Mouse (Mus musculus) midbrain, embryonic 12.5 days (tissue): ENCODE results near the gene Itga11. TPM values are rescaled to one million over a fixed set of nuclear protein-coding genes. Genes with fewer than 3 reads are reported as not detected.
"Not testable (repeated sequence)": the region's sequence is repeated elsewhere in the genome, so short reads cannot be mapped to it uniquely, and the experiment has no call there.

ENCODE experiments used
- ATAC-seq: fragments of 200-750 bp; cut with Nextera tagmentation; 2 replicates; pipeline ENCODE4 v1.8.0; 2017; ENCODE audit warnings: low read depth, moderate TSS enrichment, moderate library complexity; ENCODE audit not compliant: low FRiP score
- H3K27ac ChIP-seq: fragments of 300-500 bp; sonication (generic); replicated peaks from 2 replicates; pipeline ENCODE4 v1.5.1; 2016; ENCODE audit warnings: mild to moderate bottlenecking
- H3K27me3 ChIP-seq: fragments of 300-500 bp; sonication (generic); 2 replicates; pipeline ENCODE4 v1.6.1; 2016; ENCODE audit warnings: mild to moderate bottlenecking
- H3K36me3 ChIP-seq: fragments of 300-500 bp; sonication (generic); 2 replicates; pipeline ENCODE4 v1.6.1; 2016
- H3K4me1 ChIP-seq: fragments of 300-500 bp; sonication (generic); 2 replicates; pipeline ENCODE4 v1.6.1; 2016
- H3K4me2 ChIP-seq: fragments of 300-500 bp; sonication (generic); replicated peaks from 2 replicates; pipeline ENCODE4 v1.6.1; 2016; ENCODE audit warnings: mild to moderate bottlenecking, moderate library complexity
- H3K4me3 ChIP-seq: fragments of 300-500 bp; sonication (generic); 2 replicates; pipeline ENCODE4 v1.5.1; 2016; ENCODE audit warnings: mild to moderate bottlenecking
- H3K9ac ChIP-seq: fragments of 300-500 bp; sonication (generic); replicated peaks from 2 replicates; pipeline ENCODE4 v1.6.1; 2016; ENCODE audit warnings: mild to moderate bottlenecking, moderate library complexity
- H3K9me3 ChIP-seq: fragments of 300-500 bp; sonication (generic); 2 replicates; pipeline ENCODE4 v1.6.1; 2016; ENCODE audit warnings: mild to moderate bottlenecking
- WGBS: fragments of 180-500 bp; shearing (Covaris S2); methylation state at CpG from one replicate; pipeline ENCODE4 v1.1.7; 2016; 5-methylcytosine and 5-hydroxymethylcytosine counted together
- polyA plus RNA-seq: library from polyadenylated mRNA; unstranded; fragments of >200 nt; fragmentation: Nextera tagmentation; extraction: Ambion mirVana; gene quantifications from 2 replicates; pipeline ENCODE4 v1.2.1, GENCODE M21; 2016

Itga11 gene
- polyA plus RNA-seq, 1 experiment from 2014 or later = 5.0 TPM

- peak overlapping the region; percentile 87 for H3K9ac ChIP-seq
- H3K27ac ChIP-seq = peak overlapping the region; percentile 98
- peak overlapping the region; percentile 98 for H3K4me3 ChIP-seq
- H3K4me1 ChIP-seq = peaks cover 29% of the 10 kb centered on the region
- H3K4me2 ChIP-seq = peak overlapping the region; percentile 95
- peak; percentile 51 for ATAC-seq
- WGBS = 5% methylated on average over 14 of the region's 14 CpGs
- no peaks in the 10 kb centered on the region for H3K36me3 ChIP-seq
- no peaks in the 10 kb centered on the region for H3K27me3 ChIP-seq
- no peaks in the 10 kb centered on the region for H3K9me3 ChIP-seq
Measured at GRCm38 (mm10) chr9:62812216-62813049, 134.8 kb downstream of the Itga11 start.

- no peak overlapping the region for H3K4me2 ChIP-seq
- ATAC-seq = no peak
- H3K9ac ChIP-seq = no peak overlapping the region
- H3K9me3 ChIP-seq = no peaks in the 10 kb centered on the region
- H3K4me1 ChIP-seq = peaks cover 14% of the 10 kb centered on the region
- H3K27me3 ChIP-seq = no peaks in the 10 kb centered on the region; the same call in 1 of the 2 replicates
- no peak overlapping the region for H3K4me3 ChIP-seq
- H3K36me3 ChIP-seq = no peaks in the 10 kb centered on the region
- WGBS = 81% methylated on average over 2 of the region's 2 CpGs
- no peak overlapping the region for H3K27ac ChIP-seq
Measured at GRCm38 (mm10) chr9:62814751-62815150, 137.1 kb downstream of the Itga11 start.

- WGBS = 84% methylated on average over 9 of the region's 9 CpGs
- Histone ChIP-seq H3K4me1 (peaks cover 8% of the 10 kb centered on the region), H3K4me2 (no peak overlapping the region), H3K36me3 (no peaks in the 10 kb centered on the region), H3K27me3 (no peaks in the 10 kb centered on the region; the same call in 1 of the 2 replicates), H3K9me3 (no peaks in the 10 kb centered on the region), H3K9ac (no peak overlapping the region), H3K27ac (no peak overlapping the region), H3K4me3 (no peak overlapping the region)
- no peak for ATAC-seq
Measured at GRCm38 (mm10) chr9:62816323-62817098, 138.9 kb downstream of the Itga11 start.

- H3K27ac ChIP-seq = no peak overlapping the region
- H3K27me3 ChIP-seq = no peaks in the 10 kb centered on the region; the same call in 1 of the 2 replicates
- H3K36me3 ChIP-seq = no peaks in the 10 kb centered on the region
- H3K4me3 ChIP-seq = no peak overlapping the region
- peaks cover 6% of the 10 kb centered on the region for H3K4me1 ChIP-seq
- no peaks in the 10 kb centered on the region for H3K9me3 ChIP-seq
- ATAC-seq = no peak
- 74% methylated on average over 12 of the region's 12 CpGs for WGBS
- H3K4me2 ChIP-seq = no peak overlapping the region
- H3K9ac ChIP-seq = no peak overlapping the region
Measured at GRCm38 (mm10) chr9:62817099-62817571, 139.5 kb downstream of the Itga11 start.

GRCm38 (mm10) chr9:62817828-62818614, 140.4 kb downstream of the Itga11 start:
- no peaks in the 10 kb centered on the region for H3K4me1 ChIP-seq
- no peak overlapping the region for H3K9ac ChIP-seq
- WGBS = 84% methylated on average over 4 of the region's 4 CpGs
- no peak for ATAC-seq
- no peak overlapping the region for H3K27ac ChIP-seq
- H3K36me3 ChIP-seq = no peaks in the 10 kb centered on the region
- no peak overlapping the region for H3K4me3 ChIP-seq
- H3K9me3 ChIP-seq = no peaks in the 10 kb centered on the region
- H3K4me2 ChIP-seq = no peak overlapping the region
- no peaks in the 10 kb centered on the region; the same call in 1 of the 2 replicates for H3K27me3 ChIP-seq

- Histone ChIP-seq H3K27me3 (no peaks in the 10 kb centered on the region; the same call in 1 of the 2 replicates), H3K36me3 (no peaks in the 10 kb centered on the region), H3K4me1 (no peaks in the 10 kb centered on the region), H3K9ac (no peak overlapping the region), H3K9me3 (no peaks in the 10 kb centered on the region), H3K4me3 (no peak overlapping the region), H3K4me2 (no peak overlapping the region), H3K27ac (no peak overlapping the region)
- no peak for ATAC-seq
- WGBS = 91% methylated on average over 3 of the region's 3 CpGs
Measured at GRCm38 (mm10) chr9:62819494-62819893, 141.9 kb downstream of the Itga11 start.

GRCm38 (mm10) chr9:62819910-62820309, 142.3 kb downstream of the Itga11 start:
- not testable (repeated sequence) for H3K27me3 ChIP-seq, H3K4me1 ChIP-seq, ATAC-seq, H3K9me3 ChIP-seq, H3K27ac ChIP-seq, H3K9ac ChIP-seq, H3K36me3 ChIP-seq, H3K4me3 ChIP-seq, H3K4me2 ChIP-seq
- WGBS = 85% methylated on average over 6 of the region's 6 CpGs

GRCm38 (mm10) chr9:62820829-62821228, 143.2 kb downstream of the Itga11 start:
- 91% methylated on average over 6 of the region's 6 CpGs for WGBS
- Histone ChIP-seq H3K9me3 (no peaks in the 10 kb centered on the region), H3K9ac (no peak overlapping the region), H3K4me2 (no peak overlapping the region), H3K4me1 (peaks cover 8% of the 10 kb centered on the region), H3K27me3 (no peaks in the 10 kb centered on the region; the same call in 1 of the 2 replicates), H3K36me3 (no peaks in the 10 kb centered on the region), H3K27ac (no peak overlapping the region), H3K4me3 (no peak overlapping the region)
- no peak for ATAC-seq

- no peaks in the 10 kb centered on the region for H3K36me3 ChIP-seq
- no peak for ATAC-seq
- no peaks in the 10 kb centered on the region; the same call in 1 of the 2 replicates for H3K27me3 ChIP-seq
- 93% methylated on average over 7 of the region's 7 CpGs for WGBS
- no peak overlapping the region for H3K27ac ChIP-seq
- peaks cover 18% of the 10 kb centered on the region for H3K4me1 ChIP-seq
- no peak overlapping the region for H3K4me2 ChIP-seq
- H3K9me3 ChIP-seq = no peaks in the 10 kb centered on the region
- H3K4me3 ChIP-seq = no peak overlapping the region
- H3K9ac ChIP-seq = no peak overlapping the region
Measured at GRCm38 (mm10) chr9:62821811-62822210, 144.2 kb downstream of the Itga11 start.

GRCm38 (mm10) chr9:62825791-62826393, 148.3 kb downstream of the Itga11 start:
- Histone ChIP-seq H3K4me3 (no peak overlapping the region), H3K27me3 (no peaks in the 10 kb centered on the region), H3K9ac (no peak overlapping the region), H3K4me2 (peak overlapping the region; percentile 3), H3K4me1 (peaks cover 28% of the 10 kb centered on the region), H3K27ac (peak overlapping the region; percentile 63), H3K36me3 (no peaks in the 10 kb centered on the region), H3K9me3 (no peaks in the 10 kb centered on the region)
- WGBS = 3% methylated on average over 9 of the region's 9 CpGs
- ATAC-seq = no peak

GRCm38 (mm10) chr9:62826456-62826855, 148.8 kb downstream of the Itga11 start:
- Histone ChIP-seq H3K4me1 (peaks cover 28% of the 10 kb centered on the region), H3K36me3 (no peaks in the 10 kb centered on the region), H3K4me2 (peak overlapping the region; percentile 3; the same call in 1 of the 2 replicates), H3K27me3 (no peaks in the 10 kb centered on the region), H3K9me3 (no peaks in the 10 kb centered on the region), H3K9ac (no peak overlapping the region), H3K27ac (peak overlapping the region; percentile 63), H3K4me3 (no peak overlapping the region)
- 3% methylated on average over 7 of the region's 7 CpGs for WGBS
- ATAC-seq = no peak
